Mouse (Mus musculus) E14TG2a.4 (cell line): ENCODE measurements around the gene Ttc7b.

Experiments used
- CTCF ChIP-seq: conservative IDR thresholded peaks from 2 replicates; pipeline ENCODE4 v1.5.1; 2014; ENCODE audit warnings: low read length
- NANOG ChIP-seq: IDR thresholded peaks from 2 replicates; pipeline ENCODE4 v1.6.1; 2014; ENCODE audit warnings: borderline replicate concordance, low read length, mixed read lengths

DNA sequence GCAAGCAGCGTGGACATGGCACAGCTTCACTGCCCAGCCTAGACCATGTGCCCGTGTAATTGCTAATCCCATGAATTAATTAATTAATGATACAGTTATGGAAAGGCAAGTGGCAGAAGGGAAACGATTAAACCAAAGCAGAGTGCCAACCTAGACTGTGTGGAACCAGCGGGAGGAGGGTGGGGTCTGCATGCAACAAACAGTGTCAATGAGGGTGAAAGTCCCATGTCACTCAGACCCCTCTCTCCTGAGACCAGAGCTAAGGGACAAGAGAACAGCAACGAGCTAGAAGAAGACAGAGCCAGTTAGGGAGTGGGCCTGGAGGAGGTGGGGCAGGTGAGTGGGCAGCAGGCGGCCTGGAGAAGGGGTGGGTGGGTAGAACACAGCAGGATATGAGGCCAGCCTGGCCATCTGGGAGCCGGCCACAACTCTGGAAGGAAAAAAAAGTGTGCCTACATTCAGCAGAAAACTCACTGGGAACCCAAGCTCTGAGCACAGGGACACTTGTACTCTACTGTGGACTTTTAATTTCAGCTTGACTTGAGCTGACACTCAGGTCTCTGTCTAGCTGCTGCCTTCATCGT lies 39.1 kb downstream of the Ttc7b start:
- TF ChIP-seq CTCF (no peak), NANOG (no peak)
